Mouse (Mus musculus) liver, adult 2 months (tissue): Measurements from ENCODE around the gene Ptprc. TPM values are rescaled to one million over a fixed set of nuclear protein-coding genes. Genes with fewer than 3 reads are reported as not detected.

Source experiments
- DNase-seq: peaks from one replicate; pipeline ENCODE4 v3.0.0-alpha.2; 2011; ENCODE audit warnings: low read depth, low spot score; ENCODE audit errors: extremely low read depth
- H3K27ac ChIP-seq: fragments of 200-500 bp; replicated peaks from 2 replicates; pipeline ENCODE4 v1.5.1; 2012; ENCODE audit warnings: low read depth, mild to moderate bottlenecking, control low read depth, inconsistent platforms, low read length; ENCODE audit not compliant: insufficient read depth
- H3K27me3 ChIP-seq: fragments of 200-500 bp; 2 replicates; pipeline ENCODE4 v1.6.1; 2012; ENCODE audit warnings: mild to moderate bottlenecking, moderate library complexity, low read length, inconsistent platforms; ENCODE audit not compliant: control insufficient read depth, insufficient read depth
- H3K36me3 ChIP-seq: fragments of 200-500 bp; 2 replicates; pipeline ENCODE4 v1.6.1; 2012; ENCODE audit warnings: low read length, inconsistent platforms; ENCODE audit not compliant: control insufficient read depth, insufficient read depth
- H3K4me1 ChIP-seq: fragments of 200-500 bp; 2 replicates; pipeline ENCODE4 v1.6.1; 2011; ENCODE audit warnings: low read length; ENCODE audit not compliant: control insufficient read depth, insufficient read depth
- H3K4me3 ChIP-seq: fragments of 200-500 bp; 2 replicates; pipeline ENCODE4 v1.5.1; 2011; ENCODE audit warnings: low read depth, mild to moderate bottlenecking, control low read depth, low read length, moderate library complexity; ENCODE audit not compliant: insufficient read depth
- H3K79me2 ChIP-seq: fragments of 200-500 bp; 2 replicates; pipeline ENCODE4 v1.6.1; 2012; ENCODE audit warnings: inconsistent platforms, mild to moderate bottlenecking, low read length, moderate library complexity; ENCODE audit not compliant: control insufficient read depth, insufficient read depth
- H3K9ac ChIP-seq: fragments of 200-500 bp; 2 replicates; pipeline ENCODE4 v1.6.1; 2012; ENCODE audit warnings: low read depth, mild to moderate bottlenecking, control low read depth, inconsistent platforms, low read length
- CTCF ChIP-seq: fragments of 200-500 bp; IDR thresholded peaks from 2 replicates; pipeline ENCODE4 v1.5.1; 2011; ENCODE audit warnings: low read depth, low read length, control low read depth
- POLR2A ChIP-seq: fragments of 200-500 bp; IDR thresholded peaks from 2 replicates; pipeline ENCODE4 v1.6.1; 2011; ENCODE audit warnings: low read length, control low read depth; ENCODE audit not compliant: insufficient read depth; ENCODE audit errors: extremely low read depth
- WGBS: fragments of 180-500 bp; shearing (Covaris S2); methylation state at CpG from one replicate; pipeline ENCODE4 v1.1.7; 2018; 5-methylcytosine and 5-hydroxymethylcytosine counted together
- polyA plus RNA-seq: library from polyadenylated mRNA; depleted of rRNA; stranded (reverse); fragments of >200 nt; gene quantifications from 2 replicates; pipeline ENCODE4 v1.2.3, GENCODE M21; 2012
- total RNA-seq: library from RNA; depleted of rRNA; stranded (reverse); fragments of >200 nt; gene quantifications from 2 replicates; pipeline ENCODE4 v1.2.3, GENCODE M21; 2014

Ptprc gene
- total and polyA plus RNA-seq, 2 experiments, result 3.4 to 13.7 TPM

DNA sequence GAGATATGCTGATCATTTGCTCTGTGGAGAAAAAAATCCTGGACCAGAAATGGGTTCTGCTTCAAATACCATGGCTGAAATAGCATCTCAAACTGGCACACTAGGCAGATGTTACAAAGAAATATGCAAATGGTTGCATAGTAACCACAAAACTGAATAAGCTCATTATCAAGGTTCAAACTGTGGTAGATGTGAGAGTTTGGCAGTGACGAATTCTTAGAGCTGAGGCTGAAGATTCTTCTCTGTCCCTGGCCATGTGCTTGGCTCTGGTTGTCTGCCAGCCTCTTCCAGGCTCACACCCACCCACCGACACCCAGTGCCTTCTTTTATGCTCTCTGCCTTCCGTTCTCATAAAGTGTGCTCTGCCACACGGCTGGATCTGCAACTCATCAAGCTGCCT is 26.7 kb downstream of the Ptprc start:
- H3K4me3 ChIP-seq, result no peak overlapping the region
- H3K27me3 ChIP-seq, result no peaks in the 10 kb centered on the region
- no peak for TF ChIP-seq POLR2A
- TF ChIP-seq CTCF, result no peak
- H3K9ac ChIP-seq, result no peak overlapping the region
- H3K27ac ChIP-seq, result no peak overlapping the region
- WGBS, result 70% methylated on average over 4 of the region's 4 CpGs
- DNase-seq, result no peak
- no peaks in the 10 kb centered on the region for H3K79me2 ChIP-seq
- no peaks in the 10 kb centered on the region for H3K4me1 ChIP-seq
- H3K36me3 ChIP-seq, result no peaks in the 10 kb centered on the region

DNA sequence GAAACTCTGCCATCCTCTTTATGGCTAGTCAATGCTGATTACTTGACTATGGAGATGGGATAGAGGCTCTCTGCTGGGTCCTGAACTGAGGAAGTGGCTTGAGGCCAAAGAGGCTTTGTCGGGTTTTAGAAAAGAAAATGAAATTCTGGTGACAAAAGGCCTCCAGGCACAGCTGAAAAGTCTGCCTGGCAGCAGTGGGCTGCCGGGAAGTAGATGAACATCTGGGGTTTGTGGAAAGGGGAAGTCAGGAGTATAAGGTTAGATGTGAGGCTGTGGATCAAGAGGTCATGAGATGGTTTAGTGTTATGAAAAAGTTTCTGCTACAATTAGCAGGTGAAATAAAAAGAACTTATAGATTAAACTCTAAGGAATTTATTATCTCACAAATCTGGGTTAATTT is 29.9 kb downstream of the Ptprc start:
- 80% methylated on average over 2 of the region's 2 CpGs for WGBS
- TF ChIP-seq CTCF, result no peak
- no peak for TF ChIP-seq POLR2A

DNA sequence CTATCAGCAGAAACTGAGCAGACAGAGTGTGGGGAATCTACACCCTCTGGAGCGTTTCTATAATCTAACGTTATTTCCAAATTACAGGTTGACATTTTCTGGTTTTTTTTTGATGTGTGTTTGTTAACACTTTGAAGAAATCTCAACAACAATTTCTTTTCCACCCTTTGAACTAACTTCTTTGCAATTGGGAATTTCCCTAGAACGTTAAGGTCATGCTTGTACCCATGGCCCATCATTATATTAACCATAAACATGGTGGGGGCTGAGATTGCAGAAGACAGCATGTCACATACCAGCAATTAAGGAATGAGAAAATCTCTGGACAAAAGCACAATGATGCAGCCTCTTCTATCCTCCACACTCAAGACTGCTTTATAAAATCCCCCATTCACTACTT is 30.4 kb downstream of the Ptprc start:
- Histone ChIP-seq H3K9ac (no peak overlapping the region), H3K4me1 (no peaks in the 10 kb centered on the region), H3K79me2 (no peaks in the 10 kb centered on the region), H3K27ac (no peak overlapping the region), H3K4me3 (no peak overlapping the region), H3K27me3 (no peaks in the 10 kb centered on the region), H3K36me3 (no peaks in the 10 kb centered on the region)
- 69% methylated on average over 3 of the region's 3 CpGs for WGBS
- no peak for TF ChIP-seq CTCF
- TF ChIP-seq POLR2A, result no peak
- no peak for DNase-seq

More for the DNA sequence above, 29.9 kb downstream of the Ptprc start:
- no peaks in the 10 kb centered on the region for H3K36me3 ChIP-seq
- H3K27me3 ChIP-seq, result no peaks in the 10 kb centered on the region
- no peak for DNase-seq
- H3K4me3 ChIP-seq, result no peak overlapping the region
- H3K9ac ChIP-seq, result no peak overlapping the region
- H3K27ac ChIP-seq, result no peak overlapping the region
- no peaks in the 10 kb centered on the region for H3K4me1 ChIP-seq
- H3K79me2 ChIP-seq, result no peaks in the 10 kb centered on the region

DNA sequence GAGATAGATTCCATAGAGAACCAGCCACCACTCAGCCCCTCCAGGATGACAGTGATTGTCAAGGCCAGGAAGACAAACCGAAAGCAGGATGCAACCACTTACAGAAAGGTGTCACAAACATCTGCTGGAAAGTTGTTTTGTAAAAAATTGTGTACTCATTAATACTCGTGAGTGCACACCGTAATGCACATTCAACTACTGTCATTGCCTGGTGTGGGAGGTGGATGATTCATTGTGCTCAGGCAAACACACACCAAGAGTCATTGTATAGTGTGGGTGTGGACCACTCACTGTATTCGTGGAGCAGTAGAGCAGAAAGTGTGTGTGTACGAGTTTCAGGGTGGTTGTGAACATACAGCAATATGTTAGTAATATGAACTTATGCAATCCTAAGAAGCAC is 31.1 kb downstream of the Ptprc start:
- no peaks in the 10 kb centered on the region for H3K79me2 ChIP-seq
- WGBS, result 82% methylated on average over 5 of the region's 5 CpGs
- TF ChIP-seq POLR2A (no peak), CTCF (no peak)
- H3K36me3 ChIP-seq, result no peaks in the 10 kb centered on the region
- no peak overlapping the region for H3K27ac ChIP-seq
- no peaks in the 10 kb centered on the region for H3K4me1 ChIP-seq
- no peak for DNase-seq
- H3K9ac ChIP-seq, result no peak overlapping the region
- no peak overlapping the region for H3K4me3 ChIP-seq
- no peaks in the 10 kb centered on the region for H3K27me3 ChIP-seq

DNA sequence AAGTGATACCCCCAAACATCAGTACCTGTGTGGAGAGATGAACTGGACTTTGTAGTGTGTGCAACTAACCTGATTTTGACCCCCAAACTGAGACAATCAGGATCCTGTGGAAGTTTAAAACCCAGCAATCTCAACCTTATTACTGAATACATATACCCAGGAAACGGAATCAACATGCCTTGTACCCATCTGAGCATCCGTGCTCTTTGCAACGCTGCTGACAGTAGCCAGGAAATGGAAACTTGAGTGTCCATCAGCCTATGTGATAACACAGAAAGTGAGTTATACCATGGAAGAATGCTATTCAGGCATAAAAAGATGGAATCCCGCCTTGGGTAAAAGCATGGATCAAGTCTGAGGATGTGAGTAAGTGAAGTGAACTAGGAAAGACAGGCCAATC is 34.7 kb downstream of the Ptprc start:
- no peak for DNase-seq
- Histone ChIP-seq H3K4me3 (no peak overlapping the region), H3K9ac (no peak overlapping the region), H3K4me1 (no peaks in the 10 kb centered on the region), H3K27me3 (no peaks in the 10 kb centered on the region), H3K79me2 (no peaks in the 10 kb centered on the region), H3K27ac (no peak overlapping the region), H3K36me3 (no peaks in the 10 kb centered on the region)
- TF ChIP-seq POLR2A, result no peak
- TF ChIP-seq CTCF, result no peak
- WGBS, result 68% methylated on average over 4 of the region's 4 CpGs

DNA sequence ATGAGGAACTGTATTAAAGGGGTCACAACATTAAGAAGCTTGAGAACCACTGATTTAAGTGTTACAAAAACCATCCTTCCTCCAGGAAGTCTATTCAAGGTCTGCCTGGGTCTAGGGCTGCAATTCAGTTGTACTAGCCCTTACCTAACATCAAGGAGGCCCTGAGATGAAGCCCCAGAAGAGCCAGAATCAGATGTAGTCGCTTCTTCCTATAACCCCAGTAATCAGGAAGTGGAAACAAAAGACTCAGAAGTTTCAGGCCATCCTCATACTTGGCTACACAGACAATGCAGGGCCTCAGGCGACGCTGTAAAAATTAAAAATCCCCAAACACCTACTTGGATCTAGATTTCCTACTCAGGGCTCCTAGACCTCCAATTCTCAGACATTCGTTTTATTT is 37.8 kb downstream of the Ptprc start:
- Histone ChIP-seq H3K9ac (no peak overlapping the region), H3K36me3 (no peaks in the 10 kb centered on the region), H3K27ac (no peak overlapping the region), H3K27me3 (no peaks in the 10 kb centered on the region), H3K4me3 (no peak overlapping the region), H3K4me1 (no peaks in the 10 kb centered on the region), H3K79me2 (no peaks in the 10 kb centered on the region)
- 81% methylated on average over 4 of the region's 4 CpGs for WGBS
- DNase-seq, result no peak
- TF ChIP-seq CTCF (no peak), POLR2A (no peak)
